Mouse (Mus musculus) testis, adult 2 months (tissue): Measurements from ENCODE around the gene Gpr132.

Experiments used
- CTCF ChIP-seq: fragments of 200-500 bp; IDR thresholded peaks from 2 replicates; pipeline ENCODE4 v1.5.1; 2012; ENCODE audit warnings: low read depth, mild to moderate bottlenecking, inconsistent platforms, low read length, moderate library complexity; ENCODE audit not compliant: control insufficient read depth, insufficient read depth, insufficient replicate concordance
- POLR2A ChIP-seq: fragments of 200-500 bp; IDR thresholded peaks from 2 replicates; pipeline ENCODE4 v1.6.1; 2012; ENCODE audit warnings: low read depth, mild to moderate bottlenecking, inconsistent platforms, low read length, moderate library complexity; ENCODE audit not compliant: control insufficient read depth

GRCm38 (mm10) chr12:112871272-112871671, 3.2 kb upstream of the Gpr132 start:
- no peak for TF ChIP-seq CTCF
- no peak for TF ChIP-seq POLR2A
